Mouse (Mus musculus): ENCODE data around the gene Actrt3. TPM values are rescaled to one million over a fixed set of nuclear protein-coding genes. Genes with fewer than 3 reads are reported as not detected.

Actrt3 gene
- total and polyA plus RNA-seq, 3 experiments, result 0.16 to 0.17 TPM; not detected in 1

- dilution Hi-C loops (cut with MboI; ENCODE audit: extremely low pct_ligation_motif_present, extremely low pct_unique_long_range_greater_than_20kb, low sequenced_read_pairs), result no loop called here
- no peak for DNase-seq (ENCODE audit: extremely low read depth)
- H3K79me2 ChIP-seq (replicated peaks; ENCODE audit: control insufficient read depth, extremely low read depth, insufficient read depth, poor library complexity, severe bottlenecking), result peaks cover 37% of the 10 kb centered on the region
These were observed 3.5 kb upstream of the Actrt3 start for GRCm38 (mm10) chr3:30603256-30603655.

GRCm38 (mm10) chr3:30602740-30603098 lies 3.0 kb upstream of the Actrt3 start:
- Histone ChIP-seq H3K36me3 (replicated peaks in 1 of 2; ENCODE audit: control insufficient read depth in 1 of 2, insufficient read depth in 1 of 2, low read length in 1 of 2) (peaks cover 16 to 27% of the 10 kb centered on the region in 2 experiments), H3K9me3 (replicated peaks; ENCODE audit: low read length) (no peaks in the 10 kb centered on the region), H3K79me2 (replicated peaks; ENCODE audit: control insufficient read depth, extremely low read depth, insufficient read depth, poor library complexity, severe bottlenecking) (peaks cover 35% of the 10 kb centered on the region), H3K4me1 (ENCODE audit: control insufficient read depth in 1 of 2, insufficient read depth in 2 of 2) (peaks cover 9 to 45% of the 10 kb centered on the region in 2 experiments), H3K4me2 (ENCODE audit: insufficient read depth, low read depth, poor library complexity, severe bottlenecking) (peak overlapping the region; percentile 80; the same call in 1 of the 2 replicates), H3K9ac (ENCODE audit: insufficient read depth, low read depth) (peak overlapping the region; percentile 69), H3K4me3 (replicated peaks in 1 of 3; ENCODE audit: low read depth in 2 of 3, low read length in 2 of 3, poor library complexity in 1 of 3) (peak overlapping the region; percentile 62 to 94 (median 77)), H3K27me3 (replicated peaks) (no peaks in the 10 kb centered on the region), H3K27ac (ENCODE audit: insufficient read depth, low read depth) (peak overlapping the region; percentile 96)
- TF ChIP-seq MXI1 (IDR thresholded peaks at IDR 0.05; ENCODE audit: low read depth, low read length) (peak; percentile 41; the same call in 1 of the 2 replicates), ZMIZ1 (IDR thresholded peaks at IDR 0.05; ENCODE audit: low read depth, low read length) (no peak), UBTF (IDR thresholded peaks at IDR 0.05; ENCODE audit: low read depth, low read length) (no peak), MAFK (IDR thresholded peaks at IDR 0.05; ENCODE audit: insufficient replicate concordance, low read length) (no peak), CHD2 (IDR thresholded peaks at IDR 0.05; ENCODE audit: low read length) (no peak), ZNF384 (IDR thresholded peaks at IDR 0.05; ENCODE audit: low read depth, low read length) (no peak), GABPA (IDR thresholded peaks at IDR 0.05; ENCODE audit: insufficient replicate concordance, low read depth, low read length) (no peak), NRF1 (IDR thresholded peaks at IDR 0.05; ENCODE audit: low read depth, low read length) (no peak; the same call in 1 of the 2 replicates), JUND (conservative IDR thresholded peaks at IDR 0.05; ENCODE audit: low read depth, low read length) (no peak), SMC3 (IDR thresholded peaks at IDR 0.05; ENCODE audit: low read depth, low read length) (no peak), PAX5 (IDR thresholded peaks at IDR 0.05; ENCODE audit: low read length) (no peak), IRF4 (IDR thresholded peaks at IDR 0.05; ENCODE audit: low read depth, low read length) (no peak), MYC (IDR thresholded peaks at IDR 0.05; ENCODE audit: low read depth, low read length) (no peak), ZKSCAN1 (IDR thresholded peaks at IDR 0.05; ENCODE audit: borderline replicate concordance, low read depth, low read length) (no peak), NELFE (IDR thresholded peaks at IDR 0.05; ENCODE audit: low read depth, low read length) (no peak), E2F4 (IDR thresholded peaks at IDR 0.05; ENCODE audit: insufficient replicate concordance, low read depth, low read length) (no peak; the same call in 1 of the 2 replicates), RAD21 (IDR thresholded peaks at IDR 0.05; ENCODE audit: low read depth, low read length) (no peak), SIN3A (IDR thresholded peaks at IDR 0.05; ENCODE audit: low read length) (peak; percentile 61; the same call in 1 of the 2 replicates), ETS1 (conservative IDR thresholded peaks at IDR 0.05; ENCODE audit: low read depth, low read length) (no peak), POLR2A (IDR thresholded peaks at IDR 0.05; ENCODE audit: low read depth, low read length) (peak; percentile 15; the same call in 1 of the 2 replicates), HCFC1 (IDR thresholded peaks at IDR 0.05; ENCODE audit: low read depth, low read length) (no peak), MAX (IDR thresholded peaks at IDR 0.05; ENCODE audit: low read length) (no peak), TCF12 (IDR thresholded peaks at IDR 0.05; ENCODE audit: low read depth, low read length) (no peak; the same call in 1 of the 2 replicates)
- dilution Hi-C loops (cut with MboI; ENCODE audit: extremely low pct_ligation_motif_present, extremely low pct_unique_long_range_greater_than_20kb, low sequenced_read_pairs) (no loop called here), in situ Hi-C loops (cut with MboI; ENCODE audit: low pct_ligation_motif_present, low pct_unique_long_range_greater_than_20kb, low sequenced_read_pairs) (no loop called here)
- peak; percentile 83 for DNase-seq (ENCODE audit: extremely low read depth)

More at GRCm38 (mm10) chr3:30603256-30603655, 3.5 kb upstream of the Actrt3 start:
- Histone ChIP-seq H3K36me3 (replicated peaks in 1 of 2; ENCODE audit: control insufficient read depth in 1 of 2, insufficient read depth in 1 of 2, low read length in 1 of 2) (peaks cover 18 to 30% of the 10 kb centered on the region in 2 experiments), H3K4me1 (ENCODE audit: control insufficient read depth in 1 of 2, insufficient read depth in 2 of 2) (peaks cover 9 to 48% of the 10 kb centered on the region in 2 experiments), H3K4me3 (replicated peaks in 1 of 3; ENCODE audit: low read depth in 2 of 3, low read length in 2 of 3, poor library complexity in 1 of 3) (peak overlapping the region; percentile 62 to 94 (median 77)), H3K9me3 (replicated peaks; ENCODE audit: low read length) (no peaks in the 10 kb centered on the region), H3K27me3 (replicated peaks) (no peaks in the 10 kb centered on the region), H3K4me2 (ENCODE audit: insufficient read depth, low read depth, poor library complexity, severe bottlenecking) (peak overlapping the region; percentile 80), H3K27ac (ENCODE audit: insufficient read depth, low read depth) (no peak overlapping the region), H3K9ac (ENCODE audit: insufficient read depth, low read depth) (peak overlapping the region; percentile 69)
- in situ Hi-C loops (cut with MboI; ENCODE audit: low pct_ligation_motif_present, low pct_unique_long_range_greater_than_20kb, low sequenced_read_pairs), result no loop called here
- TF ChIP-seq CHD2 (IDR thresholded peaks at IDR 0.05; ENCODE audit: low read length) (no peak), BHLHE40 (IDR thresholded peaks at IDR 0.05; ENCODE audit: low read depth, low read length) (no peak), UBTF (IDR thresholded peaks at IDR 0.05; ENCODE audit: low read depth, low read length) (no peak), USF2 (conservative IDR thresholded peaks at IDR 0.05; ENCODE audit: low read depth, low read length) (no peak), E2F4 (IDR thresholded peaks at IDR 0.05; ENCODE audit: insufficient replicate concordance, low read depth, low read length) (no peak), MYC (IDR thresholded peaks at IDR 0.05; ENCODE audit: low read depth, low read length) (no peak), ZC3H11A (IDR thresholded peaks at IDR 0.05; ENCODE audit: low read depth, low read length) (no peak), MAZ (IDR thresholded peaks at IDR 0.05; ENCODE audit: low read depth, low read length) (no peak), NELFE (IDR thresholded peaks at IDR 0.05; ENCODE audit: low read depth, low read length) (no peak)
